Mouse (Mus musculus) lung, adult 2 months (tissue): ENCODE results near the gene Golga1. TPM values are rescaled to one million over a fixed set of nuclear protein-coding genes. Genes with fewer than 3 reads are reported as not detected.

Source experiments
- DNase-seq: peaks from one replicate; pipeline ENCODE4 v3.0.0; 2022
- H3K4me1 ChIP-seq: fragments of 200-500 bp; 2 replicates; pipeline ENCODE4 v1.6.1; 2011; ENCODE audit warnings: low read length; ENCODE audit not compliant: control insufficient read depth, insufficient read depth
- H3K4me3 ChIP-seq: fragments of 200-500 bp; replicated peaks from 2 replicates; pipeline ENCODE3; 2011; ENCODE audit warnings: low read depth, mild to moderate bottlenecking, control low read depth, low read length; ENCODE audit errors: extremely low read depth
- CTCF ChIP-seq: fragments of 200-500 bp; IDR thresholded peaks from 2 replicates; pipeline ENCODE4 v1.5.1; 2011; ENCODE audit warnings: mild to moderate bottlenecking, low read length, control low read depth; ENCODE audit not compliant: insufficient read depth
- POLR2A ChIP-seq: fragments of 200-500 bp; IDR thresholded peaks from 2 replicates; pipeline ENCODE4 v1.6.1; 2011; ENCODE audit warnings: low read depth, mild to moderate bottlenecking, control low read depth, low read length, borderline replicate concordance; ENCODE audit errors: extremely low read depth
- WGBS: fragments of 180-500 bp; shearing (Covaris S2); methylation state at CpG from one replicate; pipeline ENCODE4 v1.1.7; 2018; 5-methylcytosine and 5-hydroxymethylcytosine counted together
- polyA plus RNA-seq: library from polyadenylated mRNA; depleted of rRNA; stranded (reverse); fragments of >200 nt; gene quantifications from 2 replicates; pipeline ENCODE4 v1.2.3, GENCODE M21; 2012

Gene Golga1
- polyA plus RNA-seq, 1 experiment, result 10.2 TPM

DNA sequence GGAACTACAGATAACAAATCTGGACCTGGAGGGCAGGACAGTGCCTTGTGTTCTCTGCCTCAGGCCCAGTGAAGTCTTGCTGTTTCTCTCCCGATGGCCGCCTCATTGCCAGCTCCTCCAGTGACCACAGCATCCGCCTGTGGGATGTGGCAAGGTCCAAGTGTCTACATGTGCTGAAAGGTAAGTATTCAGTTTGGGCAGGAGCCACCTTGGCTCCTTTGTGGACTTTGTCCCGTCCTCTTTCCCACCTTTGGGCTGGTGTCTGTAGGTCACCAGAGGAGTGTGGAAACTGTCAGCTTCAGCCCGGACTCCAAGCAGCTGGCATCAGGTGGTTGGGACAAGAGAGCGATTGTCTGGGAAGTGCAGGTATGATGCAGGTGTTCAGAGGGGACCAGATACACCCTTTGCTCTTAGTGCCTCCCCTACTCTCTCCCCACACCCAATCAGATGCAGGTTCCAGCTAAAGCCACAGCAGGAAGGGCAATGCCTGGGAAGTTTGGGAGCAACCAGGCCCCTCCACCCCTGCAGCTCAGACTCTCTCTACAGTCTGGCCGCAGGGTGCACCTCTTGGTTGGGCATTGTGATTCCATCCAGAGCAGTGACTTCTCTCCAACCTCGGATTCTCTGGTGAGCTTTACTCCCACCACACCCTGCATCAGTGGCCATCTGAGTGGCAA lies 65.3 kb downstream of the Golga1 start:
- TF ChIP-seq POLR2A (no peak), CTCF (no peak)
- Histone ChIP-seq H3K4me3 (no peak overlapping the region), H3K4me1 (peaks cover 14% of the 10 kb centered on the region)
- DNase-seq, result no peak
- 59% methylated on average over 8 of the region's 8 CpGs for WGBS

DNA sequence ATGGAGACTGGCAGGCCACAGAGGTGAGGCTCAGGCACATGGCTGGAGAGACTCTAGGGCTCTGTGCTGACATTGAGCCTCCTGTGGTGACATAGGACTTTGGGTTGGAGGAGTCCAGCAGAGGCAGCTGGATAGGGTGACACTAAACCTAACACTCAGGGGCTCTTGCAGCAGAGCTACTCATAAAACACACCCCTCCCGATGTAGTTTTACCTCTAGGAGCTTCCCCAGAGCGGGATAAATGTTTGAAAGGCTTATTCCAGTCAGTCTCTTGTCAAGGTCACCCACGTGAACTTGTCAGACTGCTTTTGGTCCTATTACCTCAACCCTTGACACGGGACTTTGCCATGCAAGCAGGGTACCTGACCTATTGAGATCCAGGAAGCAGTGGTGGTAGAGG lies 66.0 kb downstream of the Golga1 start:
- TF ChIP-seq CTCF (no peak), POLR2A (no peak)
- no peak for DNase-seq
- 43% methylated on average over 4 of the region's 4 CpGs for WGBS
- H3K4me3 ChIP-seq, result no peak overlapping the region
- peaks cover 13% of the 10 kb centered on the region for H3K4me1 ChIP-seq

DNA sequence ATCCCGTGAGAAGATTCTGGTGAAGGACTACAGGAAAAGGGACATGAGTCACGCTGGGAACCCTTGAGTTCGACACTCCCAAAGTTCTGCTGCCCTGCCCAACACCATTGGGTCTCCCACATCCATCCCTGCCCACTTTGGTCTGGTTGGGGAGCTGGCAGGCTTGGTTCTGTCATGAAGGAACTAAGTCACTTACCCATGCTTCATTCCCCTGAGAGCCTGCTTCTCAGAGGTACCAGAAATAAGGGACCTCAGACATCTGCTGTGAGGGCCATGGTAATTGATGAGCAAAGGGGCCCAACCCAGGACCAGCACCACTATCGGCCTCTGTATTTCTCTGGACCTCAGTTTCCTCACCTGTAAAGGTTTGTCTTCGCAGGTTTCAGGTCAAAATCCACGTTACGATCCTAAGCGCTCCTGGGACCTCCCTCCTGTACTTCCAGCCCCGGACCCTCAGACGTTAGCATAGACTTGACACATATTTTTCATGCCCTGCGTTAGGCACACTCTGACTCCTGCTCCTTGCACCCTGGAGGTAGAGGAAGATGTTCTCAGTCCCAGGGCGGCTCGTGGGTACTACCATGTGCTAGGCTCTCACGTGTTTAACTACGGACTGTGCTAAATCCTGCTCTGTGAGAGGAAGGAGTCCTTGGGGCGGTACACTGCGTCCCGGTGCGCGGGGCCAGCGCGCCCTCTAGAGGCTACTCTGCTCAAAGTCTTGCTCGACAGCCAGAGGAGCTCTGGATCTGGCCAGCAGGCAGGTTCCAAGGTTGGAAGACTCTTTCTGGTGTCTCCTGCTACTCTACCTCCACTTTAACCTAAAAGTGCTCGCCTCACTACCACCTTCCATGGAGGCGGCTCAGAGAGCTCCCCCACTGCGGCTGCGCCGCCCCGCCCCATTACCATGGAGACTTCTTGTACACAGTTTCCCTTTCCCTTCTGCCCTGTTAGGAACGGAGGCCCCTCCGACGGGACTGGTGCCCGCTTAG lies 67.7 kb downstream of the Golga1 start, which contains the start of gene Wdr38:
Gene Wdr38, plus strand, starts transcription at position 91 of the 989 bp plus-strand sequence.
- Histone ChIP-seq H3K4me3 (peak within 1 kb of the TSS; percentile 73), H3K4me1 (peaks cover 3% of the 10 kb centered on the region; the same call in 1 of the 2 replicates)
- DNase-seq, result peak; percentile 88
- 0 out of 2 replicates have a peak, but pooled peaks have one; percentile 21 for TF ChIP-seq POLR2A
- TF ChIP-seq CTCF, result peak; percentile 75
- 11% methylated on average over 33 of the region's 33 CpGs for WGBS

DNA sequence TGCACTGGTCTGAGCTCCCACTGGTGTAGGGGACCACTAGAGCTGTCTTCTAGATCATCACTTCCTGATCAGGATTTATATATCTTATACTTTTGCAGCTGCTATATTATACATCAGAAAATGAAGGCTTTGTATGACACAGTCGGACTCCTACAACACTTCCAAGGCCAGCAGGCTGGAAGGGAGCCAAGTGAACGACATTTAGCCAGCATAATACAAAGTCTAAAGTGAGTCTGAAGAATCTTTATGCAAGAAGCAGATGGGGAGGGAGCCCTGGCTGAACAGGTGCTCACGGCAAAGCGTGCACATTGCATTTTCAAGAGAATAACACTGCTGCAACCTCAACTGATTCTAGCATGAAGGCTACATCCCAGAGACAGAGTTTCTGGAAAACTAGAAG lies 72.9 kb downstream of the Golga1 start:
- no peak for TF ChIP-seq CTCF
- no peak for TF ChIP-seq POLR2A
- 31% methylated on average over 4 of the region's 4 CpGs for WGBS
- no peak for DNase-seq
- Histone ChIP-seq H3K4me3 (no peak overlapping the region), H3K4me1 (no peaks in the 10 kb centered on the region)

DNA sequence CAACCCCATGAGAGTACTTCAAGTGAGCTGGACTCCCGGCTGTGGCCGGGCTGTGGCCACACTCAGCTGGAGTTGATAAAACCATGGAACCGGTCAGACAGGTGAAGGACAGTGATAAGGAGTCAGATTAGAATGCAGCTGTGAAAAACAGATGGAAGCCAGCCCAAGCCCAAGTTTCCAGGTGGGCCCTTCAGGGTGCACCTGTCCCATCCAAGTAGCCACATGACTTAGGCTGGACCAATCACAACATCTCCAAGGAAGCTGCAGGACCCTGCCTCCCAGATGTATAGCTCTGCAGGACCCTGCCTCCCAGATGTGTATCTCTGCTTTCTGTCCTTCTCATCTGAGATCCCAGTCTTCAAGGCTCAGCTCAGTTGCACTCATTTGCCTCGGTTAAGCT lies 73.3 kb downstream of the Golga1 start:
- WGBS, result 68% methylated on average over 4 of the region's 4 CpGs
- TF ChIP-seq CTCF (no peak), POLR2A (no peak)

DNA sequence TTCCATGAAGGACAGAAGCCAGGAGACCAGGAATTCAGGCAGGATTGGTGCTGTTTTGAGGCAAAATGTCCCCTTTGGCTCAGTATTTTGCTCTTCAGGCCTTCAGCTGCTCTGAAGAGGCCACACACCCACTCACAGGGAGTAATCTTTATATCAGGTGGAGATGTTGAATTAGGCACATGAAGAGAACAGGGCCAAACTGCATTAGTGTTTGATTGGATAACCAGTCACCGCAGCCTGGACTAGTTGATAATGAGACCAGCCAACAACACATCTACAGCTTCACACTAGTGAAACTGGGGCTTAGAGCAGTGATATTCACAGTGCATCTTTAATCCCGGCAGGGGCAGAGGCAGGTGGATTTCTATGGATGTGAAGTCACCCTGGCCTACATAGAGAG lies 76.4 kb downstream of the Golga1 start:
- WGBS, result 90% methylated on average over 2 of the region's 2 CpGs
- Histone ChIP-seq H3K4me1 (no peaks in the 10 kb centered on the region), H3K4me3 (no peak overlapping the region)
- no peak for DNase-seq
- TF ChIP-seq CTCF (no peak), POLR2A (no peak)

More for the DNA sequence above, 73.3 kb downstream of the Golga1 start:
- Histone ChIP-seq H3K4me1 (no peaks in the 10 kb centered on the region), H3K4me3 (no peak overlapping the region)
- no peak for DNase-seq

DNA sequence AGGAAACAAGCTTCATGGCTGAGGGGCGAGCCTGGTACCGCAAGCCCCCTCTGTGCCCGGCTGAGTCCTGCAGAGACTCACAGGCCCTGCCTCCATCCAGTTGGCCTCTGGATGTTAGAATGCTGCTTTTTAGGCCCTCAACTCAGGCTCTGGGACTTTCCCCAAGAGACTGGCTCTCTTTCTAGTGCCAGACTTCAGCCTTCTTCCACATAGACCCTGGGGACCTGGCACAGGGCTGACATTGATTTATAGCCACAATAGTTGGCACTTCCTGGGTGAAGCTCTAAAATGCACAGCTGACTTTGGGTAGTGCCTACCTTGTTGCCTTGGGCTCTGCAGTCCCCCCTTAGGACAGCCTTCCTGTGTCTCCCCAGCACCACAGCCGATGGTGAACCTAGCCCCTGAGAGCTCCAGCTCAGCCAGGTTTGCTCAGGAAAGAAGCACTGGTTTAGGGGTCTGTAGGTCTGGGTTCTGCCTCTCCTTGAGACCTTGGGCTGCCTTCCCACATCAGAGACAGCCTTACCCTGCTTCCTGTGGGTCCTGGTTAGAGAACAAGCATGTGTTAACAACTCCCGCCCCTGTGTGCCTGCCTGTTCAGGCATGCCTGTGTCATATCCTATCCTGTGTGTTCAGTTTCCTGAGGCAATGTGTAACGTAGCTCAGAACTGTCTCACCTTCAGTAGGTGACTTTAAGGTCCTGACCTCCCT lies 77.4 kb downstream of the Golga1 start:
- TF ChIP-seq CTCF (no peak), POLR2A (no peak)
- Histone ChIP-seq H3K4me1 (no peaks in the 10 kb centered on the region), H3K4me3 (no peak overlapping the region)
- 75% methylated on average over 6 of the region's 6 CpGs for WGBS
- no peak for DNase-seq

DNA sequence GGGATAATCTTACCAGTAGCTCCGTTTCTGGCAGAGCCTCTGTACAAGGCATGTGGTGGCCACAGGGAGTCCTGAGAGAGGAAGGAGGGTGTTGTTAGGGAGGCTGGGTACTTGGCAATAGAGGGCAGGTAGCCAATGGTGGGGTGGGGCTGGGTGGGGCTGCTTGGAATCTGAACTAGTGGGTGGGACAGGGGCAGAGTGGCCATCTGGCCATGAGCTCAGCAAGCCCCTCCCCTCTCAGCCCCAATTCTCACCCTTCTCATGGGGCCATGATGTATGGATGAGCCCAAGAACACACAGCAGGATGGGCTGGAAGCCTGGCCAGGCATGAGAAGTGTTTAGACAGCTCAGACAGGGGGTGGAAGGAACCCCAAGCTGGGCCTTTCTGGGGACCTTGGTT lies 78.0 kb downstream of the Golga1 start:
- no peak for DNase-seq
- H3K4me1 ChIP-seq, result no peaks in the 10 kb centered on the region
- TF ChIP-seq CTCF (no peak), POLR2A (no peak)
- H3K4me3 ChIP-seq, result no peak overlapping the region
- 35% methylated on average over 1 of the region's 1 CpGs for WGBS

DNA sequence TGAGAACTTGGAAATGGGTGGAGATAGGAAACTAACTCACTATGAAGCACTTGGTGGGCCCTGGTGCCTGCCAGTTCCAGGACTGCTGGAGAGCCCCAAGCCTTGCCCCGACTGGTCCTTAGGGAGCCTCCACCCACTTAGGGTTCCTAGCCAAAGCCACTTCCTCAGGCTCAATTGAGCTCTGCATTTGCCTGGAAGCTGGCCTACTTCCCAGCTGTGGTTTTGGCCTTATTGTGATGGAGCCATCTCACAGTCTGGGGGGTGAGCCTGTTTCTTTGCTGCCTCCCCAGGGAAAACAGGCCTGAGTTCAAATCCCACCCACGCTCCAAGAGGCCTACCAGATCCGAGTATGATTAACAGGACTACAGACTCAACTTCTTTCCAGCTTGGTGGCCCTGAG lies 78.8 kb downstream of the Golga1 start:
- WGBS, result 33% methylated on average over 3 of the region's 3 CpGs
- no peaks in the 10 kb centered on the region for H3K4me1 ChIP-seq
- no peak for DNase-seq

More for the DNA sequence above, 78.8 kb downstream of the Golga1 start:
- TF ChIP-seq POLR2A, result no peak
- no peak overlapping the region for H3K4me3 ChIP-seq
